Mouse (Mus musculus) heart, adult 2 months (tissue): ENCODE results near the gene Ifnk.

Source experiments
- CTCF ChIP-seq: fragments of 200-600 bp; IDR thresholded peaks from 2 replicates; pipeline ENCODE4 v1.8.1; 2022; ENCODE audit warnings: antibody characterized with exemption, mild to moderate bottlenecking, moderate library complexity
- EP300 ChIP-seq: fragments of 200-500 bp; IDR thresholded peaks from 2 replicates; pipeline ENCODE4 v1.6.1; 2011; ENCODE audit warnings: low read depth, low read length, control low read depth; ENCODE audit not compliant: insufficient read depth
- POLR2A ChIP-seq: fragments of 200-500 bp; IDR thresholded peaks from 2 replicates; pipeline ENCODE4 v1.6.1; 2011; ENCODE audit warnings: mild to moderate bottlenecking, low read depth, low read length, control low read depth; ENCODE audit not compliant: insufficient read depth

DNA sequence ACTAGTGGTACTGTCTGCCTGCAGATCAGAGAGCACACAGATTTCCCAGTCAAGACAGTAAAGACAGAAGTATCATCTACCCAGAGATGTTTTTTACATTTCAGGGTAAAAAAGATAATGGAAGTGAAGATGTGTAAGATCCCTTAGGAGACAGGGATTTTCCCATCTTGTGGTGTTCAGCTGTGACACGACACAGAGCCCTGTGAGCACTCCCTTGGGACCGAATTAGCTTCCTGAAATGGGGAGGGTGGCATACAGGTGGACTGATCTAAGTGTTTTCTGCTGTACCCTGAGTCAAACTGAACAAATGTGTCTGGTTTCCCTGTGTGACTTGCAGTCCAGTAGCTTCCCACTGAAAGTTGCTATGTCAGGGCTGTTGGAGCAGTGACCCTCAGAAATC lies 36.9 kb upstream of the Ifnk start:
- TF ChIP-seq CTCF (no peak), POLR2A (no peak), EP300 (no peak)
